Mouse (Mus musculus) B cell, adult 2 months (primary cell): ENCODE results near the gene Igfbp5.

ENCODE experiments used
- DNase-seq, 2 experiments: peaks; one replicate each; pipeline ENCODE4 v3.0.0; 2022

The Igfbp5 gene

GRCm38 (mm10) chr1:72839791-72840190, 34.9 kb downstream of the Igfbp5 start:
- no peak for DNase-seq

DNA sequence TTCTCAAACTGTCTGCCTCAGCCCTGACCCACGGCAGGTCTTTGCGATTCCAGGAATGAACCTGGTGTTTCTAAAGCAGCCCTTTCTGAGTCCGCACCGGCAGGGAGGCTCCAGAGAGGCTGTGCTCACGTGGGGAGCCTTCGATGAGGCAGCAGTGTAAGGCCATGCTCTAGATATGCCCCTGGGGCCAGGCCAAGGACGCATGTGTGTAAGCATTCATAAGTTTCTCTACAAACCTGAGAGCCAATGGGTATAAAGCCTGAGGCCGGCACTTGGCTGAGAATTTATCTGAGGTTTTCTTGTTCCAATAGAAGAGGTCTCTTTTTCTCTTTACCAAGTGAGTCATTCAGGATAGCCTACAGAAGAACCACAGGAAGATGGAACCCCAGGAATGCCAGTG, 35.3 kb downstream of the Igfbp5 start:
- DNase-seq: no peak

DNA sequence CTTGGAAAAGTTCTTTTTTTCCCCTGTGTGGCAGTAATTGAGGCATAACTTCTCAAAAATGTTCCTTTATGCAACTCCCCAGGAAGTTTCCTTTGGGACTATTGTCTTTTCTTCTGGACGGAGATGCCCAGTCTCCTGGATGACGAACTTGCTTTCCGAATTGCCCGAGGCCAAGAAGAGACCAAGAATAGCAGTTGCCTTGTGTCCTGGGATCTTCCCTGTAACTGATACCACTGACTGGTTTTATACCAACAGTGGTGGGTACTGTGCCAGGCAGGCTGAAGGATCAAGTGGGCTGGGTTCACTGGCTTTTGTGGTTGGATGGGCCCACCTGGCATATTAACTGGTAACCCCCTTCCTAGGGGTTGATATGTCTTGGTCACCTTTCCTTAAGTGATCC, 41.1 kb downstream of the Igfbp5 start:
- no peak for DNase-seq

DNA sequence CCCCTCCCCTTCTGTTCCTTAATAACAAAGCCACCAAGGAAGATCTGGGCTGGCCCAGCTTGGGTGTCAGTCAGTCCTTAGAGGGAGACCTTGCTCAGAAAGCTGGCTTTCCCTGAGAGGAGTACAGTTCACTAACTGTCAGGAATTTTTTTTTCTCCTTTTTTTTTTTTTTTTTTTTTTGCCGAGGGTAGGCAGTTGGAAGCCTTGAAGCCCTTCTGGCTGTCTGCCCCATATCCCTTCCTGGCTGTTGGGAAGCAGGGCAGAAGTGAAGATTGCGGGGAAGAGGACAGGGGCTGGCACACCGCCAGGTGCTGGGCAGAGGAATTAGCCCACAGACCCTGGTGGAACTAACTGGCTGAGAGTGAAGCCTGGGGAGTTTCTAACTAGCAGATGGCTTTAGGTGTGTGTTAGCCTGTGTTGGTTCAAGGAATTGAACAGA, 42.0 kb downstream of the Igfbp5 start:
- no peak for DNase-seq

DNA sequence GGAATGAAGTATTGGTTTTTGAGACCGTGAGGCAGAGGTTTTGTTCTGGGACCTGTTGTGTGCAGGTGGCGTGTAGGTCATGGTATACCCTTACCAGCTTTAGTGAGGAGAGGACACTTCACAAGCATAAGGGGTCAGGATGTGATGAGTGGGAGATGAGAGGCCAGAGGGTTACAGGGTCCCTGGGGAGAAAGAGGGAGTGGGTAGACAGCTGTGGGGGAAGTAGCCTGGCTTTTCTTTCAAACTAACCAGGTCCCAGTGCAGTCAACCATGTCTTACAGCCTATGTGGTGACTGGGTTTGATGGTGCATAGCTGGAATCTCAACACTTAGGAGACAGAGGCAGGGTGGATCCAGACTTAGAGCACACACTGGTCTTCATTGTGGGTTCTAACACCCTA, 44.2 kb downstream of the Igfbp5 start:
- DNase-seq: no peak

DNA sequence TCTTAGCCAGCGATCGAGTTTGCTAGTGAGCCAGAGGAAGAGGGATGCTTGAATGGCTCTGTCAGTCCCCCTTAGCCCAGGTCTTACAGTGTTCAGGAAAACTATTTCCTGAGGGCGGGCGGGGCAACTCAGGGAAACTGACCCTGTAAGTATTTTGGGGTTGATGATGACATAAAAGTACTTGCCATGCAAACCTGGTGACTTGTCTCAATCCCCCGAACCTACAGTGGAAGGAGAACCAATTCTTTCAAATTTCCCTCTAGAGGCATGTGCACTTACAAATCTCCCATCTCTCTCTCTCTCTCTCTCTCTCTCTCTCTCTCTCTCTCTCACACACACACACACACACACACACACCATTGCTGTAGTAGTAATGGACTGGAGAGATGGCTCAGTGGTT, 45.8 kb downstream of the Igfbp5 start:
- DNase-seq: no peak

DNA sequence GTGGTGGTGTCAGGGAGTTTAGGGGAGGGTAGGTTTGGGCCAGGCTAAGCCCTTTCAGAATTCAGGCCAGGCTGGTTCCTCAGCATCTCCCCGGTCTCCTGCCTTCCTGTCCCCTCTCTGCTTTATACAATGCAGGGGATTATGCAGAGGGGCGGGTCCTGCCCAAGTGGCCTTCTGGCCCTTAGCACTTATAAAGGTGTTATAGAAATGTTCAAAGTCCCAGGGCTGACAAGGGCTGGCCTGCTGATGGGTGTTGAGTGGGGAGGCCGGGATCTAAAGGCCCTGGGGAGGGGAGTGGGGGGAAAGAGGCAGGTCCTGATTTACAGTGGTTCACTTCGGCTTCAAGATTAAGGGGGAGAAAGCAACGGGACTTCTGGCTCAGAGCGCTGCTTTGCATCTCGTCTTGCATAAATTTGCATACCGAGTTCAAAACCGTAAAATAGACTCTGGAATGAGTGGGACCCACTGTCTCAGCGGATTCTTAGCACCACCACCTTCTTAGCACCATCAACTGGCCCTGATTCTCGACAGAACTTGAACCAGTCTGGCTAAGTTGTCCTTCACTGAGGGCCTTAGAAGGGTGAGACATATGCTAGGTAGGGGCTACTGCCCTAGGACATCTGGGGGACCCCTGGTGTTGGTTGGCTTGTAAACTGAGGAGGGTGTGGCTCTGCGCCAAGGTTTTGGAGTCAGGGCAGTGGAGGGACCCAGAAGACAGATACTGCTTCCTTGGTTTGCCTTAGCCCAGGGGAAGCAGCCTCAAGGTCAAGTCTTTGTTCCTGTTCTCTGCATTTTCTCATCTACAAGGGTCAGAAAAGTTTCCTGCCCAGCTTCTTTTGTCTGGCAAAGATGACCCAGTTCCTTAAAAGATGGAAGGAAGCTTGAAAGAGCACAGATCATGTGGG, 47.0 kb downstream of the Igfbp5 start:
- no peak for DNase-seq

GRCm38 (mm10) chr1:72826931-72827330, 47.8 kb downstream of the Igfbp5 start:
- no peak for DNase-seq

DNA sequence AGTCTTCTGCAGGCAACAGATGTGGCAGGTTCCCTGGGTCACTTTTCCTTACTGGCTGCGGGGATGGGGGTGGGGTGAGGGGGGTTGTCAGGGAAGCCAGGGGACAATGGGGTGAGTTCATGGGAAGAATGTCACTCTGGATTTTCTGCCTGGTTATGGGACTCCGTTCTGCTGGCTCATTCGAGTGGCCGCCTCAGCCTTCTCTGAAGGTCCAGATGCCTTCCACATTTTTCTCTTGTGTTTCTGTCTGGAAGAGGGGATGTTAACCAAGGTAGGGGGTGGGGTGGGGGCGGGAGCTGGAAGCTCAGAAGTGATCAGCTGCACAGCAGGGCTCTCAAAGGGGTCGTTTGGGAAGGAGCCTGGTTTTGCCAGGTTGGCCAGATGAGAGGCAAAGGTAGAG, 48.2 kb downstream of the Igfbp5 start:
- DNase-seq: no peak

DNA sequence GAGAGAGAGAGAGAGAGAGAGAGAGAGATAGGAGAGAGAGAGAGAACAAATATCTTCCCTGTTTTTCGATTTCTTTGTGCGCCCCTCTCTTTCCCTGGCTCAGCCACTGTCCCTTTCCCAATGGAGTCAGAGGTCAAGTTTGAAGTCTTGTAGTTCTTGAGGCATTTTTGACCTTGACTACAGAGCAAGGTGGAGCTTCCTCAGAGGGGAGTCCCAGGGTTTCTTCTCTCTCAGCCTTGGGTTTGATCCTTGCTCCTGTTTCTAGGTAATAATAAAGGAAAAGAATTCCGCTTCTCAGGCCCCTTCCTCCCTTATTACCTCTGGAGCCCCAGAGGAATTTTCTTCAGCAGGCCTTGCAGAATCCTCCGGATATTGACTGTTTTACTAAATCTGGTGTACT, 48.8 kb downstream of the Igfbp5 start:
- no peak for DNase-seq

DNA sequence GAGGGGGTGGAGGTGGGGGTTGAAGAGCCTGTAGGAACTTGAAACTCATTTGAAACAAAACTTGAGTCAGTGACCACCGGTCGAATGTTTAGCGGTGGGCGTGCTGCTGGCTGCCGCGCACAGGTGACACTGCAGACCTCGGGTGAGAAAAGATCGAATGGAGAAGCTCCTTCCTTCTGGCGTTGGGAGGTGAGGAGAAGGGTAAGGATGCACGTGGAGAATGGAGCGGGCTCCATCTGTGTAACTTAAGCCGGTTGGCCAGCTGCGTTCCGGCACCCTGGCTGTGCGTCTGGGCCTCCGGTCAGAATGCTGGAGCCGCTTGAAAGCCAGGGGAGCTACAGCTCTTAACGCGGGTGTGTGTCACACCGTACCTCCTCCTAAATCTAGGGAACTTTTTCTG, 49.4 kb downstream of the Igfbp5 start:
- no peak for DNase-seq

DNA sequence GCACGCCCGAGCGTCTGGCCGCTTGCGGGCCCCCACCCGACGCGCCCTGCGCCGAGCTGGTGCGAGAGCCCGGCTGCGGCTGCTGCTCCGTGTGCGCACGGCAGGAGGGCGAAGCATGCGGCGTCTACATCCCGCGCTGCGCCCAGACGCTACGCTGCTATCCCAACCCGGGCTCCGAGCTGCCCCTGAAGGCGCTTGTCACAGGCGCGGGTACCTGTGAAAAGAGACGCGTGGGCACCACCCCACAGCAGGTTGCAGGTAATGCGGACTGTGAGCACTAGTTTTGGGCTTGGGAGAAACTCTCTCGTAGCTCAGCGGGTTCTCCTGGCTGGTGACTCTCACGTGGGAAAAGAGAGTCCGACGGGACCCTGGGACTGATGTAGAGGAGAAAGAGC, 50.0 kb downstream of the Igfbp5 start:
- DNase-seq: no peak

- DNase-seq: no peak
Observed at GRCm38 (mm10) chr1:72823751-72824706, 50.7 kb downstream of the Igfbp5 start, which contains the start of gene Igfbp2. TSS of gene Igfbp2 (plus strand) at chr1:72824503.

DNA sequence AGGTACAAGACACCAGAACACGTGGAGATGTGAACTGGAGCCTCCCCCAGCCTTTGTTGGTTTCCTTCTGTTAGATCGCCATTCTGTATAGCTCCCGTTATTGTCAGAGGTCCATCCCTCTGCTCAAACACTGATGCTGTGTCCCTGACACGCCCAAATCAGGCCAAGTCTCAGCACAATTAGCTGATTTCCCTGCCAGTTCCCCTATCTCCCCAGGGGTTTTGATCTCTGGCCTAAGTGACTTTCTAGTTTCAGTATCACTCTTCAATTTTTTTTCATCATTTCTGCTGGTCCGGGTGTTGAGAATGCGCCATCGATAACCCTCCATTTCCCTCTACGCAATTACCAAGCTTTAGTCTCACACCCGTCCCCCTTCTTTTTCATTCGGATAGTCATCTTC, 51.8 kb downstream of the Igfbp5 start:
- DNase-seq: no peak

DNA sequence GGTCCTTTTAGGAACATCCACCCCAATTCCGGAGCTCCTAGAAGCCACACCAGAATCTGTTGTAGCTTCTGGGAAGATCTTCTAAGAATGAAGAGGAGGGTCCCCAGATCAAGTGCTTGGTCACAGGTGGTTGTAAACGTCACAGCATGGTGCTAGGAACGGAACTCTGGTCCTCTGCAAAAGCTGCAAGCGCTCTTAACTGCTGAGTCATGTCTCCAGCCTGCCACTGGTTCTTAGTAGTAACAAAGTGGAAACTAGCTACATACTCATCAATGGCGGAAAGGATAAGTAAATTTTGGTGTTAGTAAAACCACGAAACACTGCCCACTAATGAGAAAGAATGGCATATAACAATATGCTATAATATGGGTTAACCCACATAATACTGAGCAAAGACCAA, 54.7 kb downstream of the Igfbp5 start:
- DNase-seq: no peak

DNA sequence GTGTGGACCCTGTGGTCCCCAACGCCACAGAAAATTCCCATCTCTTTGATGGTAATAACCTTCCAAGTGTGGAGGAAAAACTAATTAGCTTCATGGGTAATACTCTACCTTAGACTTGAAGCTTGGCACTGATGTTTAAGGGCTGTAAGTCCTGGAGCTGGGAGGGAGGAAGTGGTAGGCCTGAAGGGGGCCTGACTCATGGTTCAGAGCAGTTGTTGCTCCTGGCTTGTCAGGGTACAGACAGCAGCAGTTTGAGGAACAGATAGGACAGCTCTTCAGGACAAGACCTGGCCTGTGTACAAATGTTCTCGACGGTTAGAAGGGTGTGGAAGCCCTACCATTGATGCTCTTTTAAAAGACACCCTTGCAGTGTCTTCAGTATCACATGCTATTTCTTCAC, 59.1 kb downstream of the Igfbp5 start:
- DNase-seq: no peak

DNA sequence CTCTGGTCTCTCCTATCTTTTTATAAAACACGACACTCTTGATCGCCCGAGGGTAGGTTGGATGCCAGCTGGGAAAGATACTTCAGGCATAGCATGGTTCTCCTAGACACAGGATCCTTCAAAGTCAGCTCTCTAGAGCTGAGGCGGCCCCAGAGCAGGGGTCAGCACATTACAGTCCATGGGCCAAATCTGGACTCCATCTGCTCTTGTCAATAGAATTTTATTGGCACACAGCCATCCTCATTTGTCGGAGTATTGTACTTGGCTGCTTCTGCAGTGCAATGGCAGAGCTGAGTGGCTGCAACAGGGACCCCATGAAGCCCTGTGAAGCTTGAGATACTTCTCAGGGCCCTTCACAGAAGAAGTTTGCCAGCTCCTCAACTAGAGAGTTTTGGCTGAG, 59.5 kb downstream of the Igfbp5 start:
- DNase-seq: no peak

DNA sequence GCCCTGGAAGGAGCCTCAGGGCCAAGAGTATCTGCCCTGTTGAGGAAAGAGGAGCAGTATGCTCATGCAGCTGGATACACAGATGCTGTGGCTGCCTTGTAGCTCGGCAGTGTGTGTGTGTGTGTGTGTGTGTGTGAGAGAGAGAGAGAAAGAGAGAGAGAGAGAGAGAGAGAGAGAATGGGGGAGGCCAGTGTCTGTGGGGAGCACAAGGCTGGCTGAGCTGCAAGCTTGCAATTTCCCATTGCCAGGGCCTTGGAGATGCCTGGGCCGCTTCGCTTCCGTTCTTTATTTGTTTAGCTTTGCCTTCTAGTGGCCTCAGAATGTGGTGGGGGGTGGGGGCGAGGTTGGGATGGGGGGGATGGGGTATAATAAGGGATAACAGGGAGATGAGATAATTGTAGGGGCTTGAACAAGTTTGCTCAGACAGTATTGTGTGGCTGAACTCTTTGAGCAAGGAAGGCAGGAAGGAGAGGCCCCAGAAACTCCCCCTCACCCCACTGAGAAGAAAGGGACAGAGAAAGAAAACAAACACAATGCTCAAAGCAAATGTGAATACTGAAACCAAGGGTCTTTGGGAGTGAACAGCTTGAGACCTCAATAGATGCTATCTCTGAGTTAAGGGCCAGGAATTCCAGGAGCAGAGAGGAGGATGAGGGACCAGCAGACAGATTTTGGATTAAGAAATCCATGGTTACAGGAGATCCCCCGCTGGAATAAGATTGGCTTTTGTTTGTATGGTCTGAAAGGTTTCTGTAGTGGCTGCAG, 60.9 kb downstream of the Igfbp5 start:
- no peak for DNase-seq

DNA sequence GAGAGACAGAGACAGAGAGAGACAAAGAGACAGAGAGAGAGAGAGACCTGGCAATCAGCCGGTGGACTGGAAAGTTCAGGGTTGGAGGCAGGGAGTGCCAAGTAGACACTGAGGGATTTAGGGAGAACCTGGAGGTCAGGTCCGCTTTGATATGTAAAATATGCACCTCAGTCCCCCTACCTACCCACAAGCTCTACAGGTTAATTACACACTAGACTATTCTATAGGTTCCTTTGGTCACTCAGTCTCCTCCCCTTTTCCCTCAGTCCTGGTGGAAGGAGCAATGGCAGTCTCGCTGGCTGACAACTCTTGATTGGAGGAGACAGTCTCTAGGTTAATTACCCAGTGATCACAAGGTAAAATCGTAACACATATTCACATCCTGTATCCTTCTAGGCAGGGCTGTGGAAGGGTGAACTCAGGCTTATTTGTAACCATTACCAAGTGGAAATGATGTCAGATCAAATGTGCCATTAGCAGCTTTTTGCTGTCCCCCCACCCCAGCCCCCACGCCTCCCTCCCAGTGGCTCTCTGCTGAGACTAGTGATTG, 61.5 kb downstream of the Igfbp5 start:
- DNase-seq: no peak

DNA sequence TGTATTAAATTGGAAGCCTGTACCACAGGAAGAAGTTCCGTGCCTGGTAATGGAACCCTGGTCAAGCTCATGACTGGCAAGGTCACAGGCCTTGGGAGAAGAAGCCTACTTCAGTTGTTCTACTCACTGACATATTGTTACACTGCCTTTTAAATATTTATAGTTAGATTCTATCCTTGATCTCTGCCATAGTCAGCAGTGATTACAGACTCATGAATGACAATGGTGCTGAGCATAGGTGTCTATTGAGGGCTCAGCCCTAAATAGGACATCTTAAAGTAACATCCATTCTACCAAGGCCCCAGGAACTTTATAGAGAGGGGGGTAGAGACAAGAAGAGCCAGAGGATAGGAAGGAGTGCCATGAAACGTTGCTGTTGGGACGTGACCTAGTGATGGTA, 63.6 kb downstream of the Igfbp5 start:
- no peak for DNase-seq

DNA sequence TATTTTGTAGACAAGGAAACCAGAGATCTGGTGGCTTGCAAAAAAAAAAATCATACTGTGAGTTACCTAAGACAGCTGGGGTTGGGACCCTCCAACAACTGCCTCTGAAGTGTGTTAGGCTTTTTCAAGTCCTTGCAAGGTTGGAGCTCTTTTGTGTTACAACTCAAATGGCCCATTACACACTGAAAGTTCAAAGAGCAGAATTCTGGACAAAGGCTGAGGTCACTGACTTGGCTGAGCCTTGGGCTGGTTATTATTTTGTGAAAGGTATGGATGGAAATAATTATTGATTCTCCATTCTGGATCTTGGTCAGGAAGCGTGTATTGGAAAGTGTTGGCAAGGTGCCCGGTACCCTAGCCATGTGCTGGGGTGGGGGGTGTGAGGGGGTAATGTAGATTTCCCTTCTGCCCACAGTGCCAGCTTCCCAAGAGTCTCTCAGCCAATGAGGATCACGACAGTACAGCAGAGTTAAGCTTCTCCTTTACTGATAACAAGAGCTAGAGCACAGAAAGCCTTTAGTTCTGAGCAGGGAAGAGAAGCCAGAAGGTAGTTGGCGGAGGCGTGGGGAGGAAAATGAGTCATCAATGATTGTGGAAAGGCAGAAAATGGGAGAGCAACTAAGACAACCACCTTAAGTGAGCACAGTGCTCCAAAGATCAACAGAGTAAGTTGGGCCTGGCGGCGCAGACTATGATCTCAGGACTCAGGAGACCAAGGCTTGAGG, 64.6 kb downstream of the Igfbp5 start:
- DNase-seq: no peak

- no peak for DNase-seq
Observed at GRCm38 (mm10) chr1:72809304-72809703, 65.4 kb downstream of the Igfbp5 start.
